Mouse (Mus musculus) erythroblast, embryonic 14.5 days (primary cell): ENCODE measurements around the gene Lgals12. TPM values are rescaled to one million over a fixed set of nuclear protein-coding genes. Genes with fewer than 3 reads are reported as not detected.

Experiments
- H3K27me3 ChIP-seq: 2 replicates; pipeline ENCODE4 v1.6.1; 2012; ENCODE audit warnings: inconsistent platforms; ENCODE audit not compliant: control insufficient read depth
- H3K36me3 ChIP-seq: 2 replicates; pipeline ENCODE4 v1.6.1; 2012; ENCODE audit warnings: mild to moderate bottlenecking, inconsistent platforms; ENCODE audit not compliant: control insufficient read depth
- H3K4me1 ChIP-seq: 2 replicates; pipeline ENCODE4 v1.6.1; 2012; ENCODE audit warnings: inconsistent platforms; ENCODE audit not compliant: control insufficient read depth
- H3K4me3 ChIP-seq: replicated peaks from 2 replicates; pipeline ENCODE3; 2012; ENCODE audit warnings: moderate library complexity, mild to moderate bottlenecking, inconsistent platforms
- H3K9me3 ChIP-seq: 2 replicates; pipeline ENCODE4 v1.6.1; 2012; ENCODE audit warnings: low read length, inconsistent platforms, mixed read lengths; ENCODE audit not compliant: control insufficient read depth
- GATA1 ChIP-seq: IDR thresholded peaks from 2 replicates; pipeline ENCODE4 v1.6.1; 2012; ENCODE audit warnings: low read length, inconsistent platforms, mixed read lengths
- TAL1 ChIP-seq: IDR thresholded peaks from 3 replicates; pipeline ENCODE4 v1.6.1; 2012; ENCODE audit warnings: low read length, inconsistent platforms, mixed read lengths
- polyA plus RNA-seq: library from polyadenylated mRNA; stranded (reverse); fragments of >175 nt; gene quantifications from 2 replicates; pipeline ENCODE4 v1.2.3, GENCODE M21; 2012

Gene Lgals12
- polyA plus RNA-seq, 1 experiment, result not detected

GRCm38 (mm10) chr19:7611942-7612757 lies 5.2 kb upstream of the Lgals12 start, which contains the start of gene Hrasls5:
Hrasls5 (plus strand) TSS chr19:7612541.
- Histone ChIP-seq H3K4me1 (peaks cover 3% of the 10 kb centered on the region), H3K4me3 (no peak within 1 kb of the TSS), H3K9me3 (no peaks in the 10 kb centered on the region), H3K36me3 (no peaks in the 10 kb centered on the region), H3K27me3 (peaks cover 41% of the 10 kb centered on the region)
- TF ChIP-seq TAL1 (no peak), GATA1 (no peak)

- peaks cover 45% of the 10 kb centered on the region for H3K27me3 ChIP-seq
- H3K9me3 ChIP-seq, result no peaks in the 10 kb centered on the region
- H3K4me1 ChIP-seq, result peaks cover 7% of the 10 kb centered on the region
- H3K4me3 ChIP-seq, result no peak overlapping the region
- no peaks in the 10 kb centered on the region for H3K36me3 ChIP-seq
- TF ChIP-seq TAL1 (no peak), GATA1 (no peak)
Measured at GRCm38 (mm10) chr19:7607690-7608201, 753 bp upstream of the Lgals12 start.

DNA sequence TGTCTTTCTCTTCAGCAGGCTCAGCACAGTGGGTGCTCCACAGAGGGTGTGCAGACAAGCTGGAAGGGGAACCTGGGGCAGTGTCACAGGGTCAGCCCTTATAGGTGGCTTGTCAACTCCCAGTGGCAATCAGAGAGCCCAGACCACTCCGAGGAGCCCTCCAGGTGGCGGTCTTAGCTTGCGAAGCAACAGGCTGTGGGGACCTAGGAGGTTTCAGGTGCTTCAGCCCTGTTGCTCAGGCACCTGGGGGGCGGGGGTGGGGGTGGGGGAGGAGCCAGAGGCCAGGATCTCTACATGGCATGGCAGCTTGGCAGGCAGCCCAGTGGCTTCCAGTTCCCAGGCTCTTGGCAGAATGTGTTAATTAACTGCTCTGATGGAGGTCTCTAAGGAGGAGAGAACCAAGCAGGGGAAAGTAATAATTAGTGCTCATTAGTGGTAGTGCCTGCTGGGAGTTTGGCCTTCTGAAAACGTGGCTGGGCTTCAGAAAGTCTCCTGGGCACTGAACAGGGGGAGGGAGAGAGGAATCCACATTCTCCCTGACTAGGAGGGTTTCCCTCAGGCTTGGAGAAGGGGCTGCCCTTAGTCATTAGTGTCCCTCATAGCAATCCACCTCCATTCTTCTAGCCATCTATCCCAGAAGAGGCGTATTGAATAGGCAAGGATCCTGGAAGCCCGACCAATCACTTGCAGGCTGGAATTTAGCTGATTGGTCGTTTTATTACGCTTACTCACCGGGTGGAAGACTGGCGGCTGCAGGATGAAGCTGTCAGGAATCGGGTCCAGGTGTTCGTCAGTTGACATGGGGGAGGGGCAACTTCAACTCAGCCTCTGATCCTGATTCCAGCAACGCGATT lies 836 bp downstream of the Lgals12 start:
- Histone ChIP-seq H3K4me1 (peaks cover 4% of the 10 kb centered on the region), H3K9me3 (no peaks in the 10 kb centered on the region), H3K27me3 (peaks cover 29% of the 10 kb centered on the region), H3K4me3 (no peak overlapping the region), H3K36me3 (no peaks in the 10 kb centered on the region)
- no peak for TF ChIP-seq TAL1
- TF ChIP-seq GATA1, result no peak

- Histone ChIP-seq H3K4me1 (peaks cover 4% of the 10 kb centered on the region), H3K4me3 (no peak overlapping the region), H3K27me3 (peaks cover 23% of the 10 kb centered on the region), H3K9me3 (no peaks in the 10 kb centered on the region), H3K36me3 (no peaks in the 10 kb centered on the region)
- TF ChIP-seq GATA1 (no peak), TAL1 (no peak)
Measured at GRCm38 (mm10) chr19:7605013-7605412, 2.0 kb downstream of the Lgals12 start.

GRCm38 (mm10) chr19:7604107-7604506 lies 2.9 kb downstream of the Lgals12 start:
- peaks cover 4% of the 10 kb centered on the region for H3K4me1 ChIP-seq
- H3K36me3 ChIP-seq, result no peaks in the 10 kb centered on the region
- peaks cover 19% of the 10 kb centered on the region for H3K27me3 ChIP-seq
- TF ChIP-seq TAL1 (no peak), GATA1 (no peak)
- H3K9me3 ChIP-seq, result no peaks in the 10 kb centered on the region
- no peak overlapping the region for H3K4me3 ChIP-seq

DNA sequence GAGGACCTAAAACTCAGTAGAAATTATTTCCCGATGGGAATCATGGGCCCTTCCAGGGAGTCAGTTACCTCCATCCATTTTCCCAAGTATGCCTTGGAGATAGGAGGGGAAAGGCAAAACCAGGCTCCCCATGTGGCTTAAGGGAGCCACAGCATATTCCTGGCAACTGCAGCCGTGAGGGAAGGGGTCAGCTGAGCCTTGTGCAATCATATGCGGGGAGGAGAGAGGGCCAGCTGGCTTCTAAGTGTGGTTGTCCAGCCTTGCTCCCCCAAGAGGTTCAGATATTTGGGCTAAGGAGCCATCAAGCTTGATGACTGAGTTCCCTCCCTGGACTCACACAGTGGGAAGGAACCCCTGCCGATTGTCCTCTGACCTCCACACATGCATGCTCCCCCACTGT lies 5.4 kb downstream of the Lgals12 start:
- Histone ChIP-seq H3K9me3 (no peaks in the 10 kb centered on the region), H3K4me1 (peaks cover 2% of the 10 kb centered on the region; the same call in 1 of the 2 replicates), H3K27me3 (peaks cover 6% of the 10 kb centered on the region), H3K4me3 (no peak overlapping the region), H3K36me3 (no peaks in the 10 kb centered on the region)
- TF ChIP-seq TAL1 (no peak), GATA1 (no peak)

- Histone ChIP-seq H3K9me3 (no peaks in the 10 kb centered on the region), H3K4me1 (no peaks in the 10 kb centered on the region; the same call in 1 of the 2 replicates), H3K27me3 (no peaks in the 10 kb centered on the region; the same call in 1 of the 2 replicates), H3K4me3 (no peak overlapping the region), H3K36me3 (no peaks in the 10 kb centered on the region)
- no peak for TF ChIP-seq TAL1
- no peak for TF ChIP-seq GATA1
Measured at GRCm38 (mm10) chr19:7598481-7598880, 8.5 kb downstream of the Lgals12 start.

GRCm38 (mm10) chr19:7595534-7595933 lies 11.5 kb downstream of the Lgals12 start:
- TF ChIP-seq TAL1, result no peak
- no peak for TF ChIP-seq GATA1
- H3K36me3 ChIP-seq, result no peaks in the 10 kb centered on the region
- H3K9me3 ChIP-seq, result no peaks in the 10 kb centered on the region
- no peak overlapping the region for H3K4me3 ChIP-seq
- no peaks in the 10 kb centered on the region; the same call in 1 of the 2 replicates for H3K4me1 ChIP-seq
- H3K27me3 ChIP-seq, result no peaks in the 10 kb centered on the region; the same call in 1 of the 2 replicates

DNA sequence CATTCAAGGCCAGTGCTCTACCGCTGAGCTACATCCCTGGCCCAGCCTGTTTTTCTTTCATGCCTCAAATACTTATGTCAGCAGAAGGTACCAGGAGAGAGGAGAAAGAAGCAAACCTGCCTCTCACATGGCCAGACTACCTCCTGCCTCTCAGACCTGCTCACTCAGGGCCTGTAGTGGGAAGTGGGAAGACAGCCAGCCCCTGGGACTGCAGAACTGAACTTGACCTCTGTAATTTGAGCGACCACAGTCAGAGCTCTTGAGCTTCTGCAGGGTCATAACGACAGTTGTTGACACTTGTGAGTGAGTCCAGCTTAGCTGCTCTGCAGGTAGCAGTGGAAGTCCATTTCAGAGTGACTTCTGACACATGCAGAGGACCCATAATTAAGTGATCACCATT lies 15.0 kb downstream of the Lgals12 start:
- Histone ChIP-seq H3K4me3 (no peak overlapping the region), H3K9me3 (no peaks in the 10 kb centered on the region), H3K27me3 (no peaks in the 10 kb centered on the region), H3K4me1 (no peaks in the 10 kb centered on the region; the same call in 1 of the 2 replicates), H3K36me3 (peaks cover 20% of the 10 kb centered on the region)
- TF ChIP-seq GATA1, result no peak
- TF ChIP-seq TAL1, result no peak
